Mouse (Mus musculus) G1E (cell line): ENCODE results near the gene Ociad2.

Source experiments
- CTCF ChIP-seq: IDR thresholded peaks from 2 replicates; pipeline ENCODE4 v1.5.1; 2012; ENCODE audit warnings: low read depth, low read length, inconsistent platforms, mixed read lengths
- POLR2AphosphoS5 ChIP-seq: IDR thresholded peaks from 2 replicates; pipeline ENCODE4 v1.6.1; 2012; ENCODE audit warnings: low read depth, low read length, inconsistent platforms; ENCODE audit not compliant: insufficient replicate concordance

DNA sequence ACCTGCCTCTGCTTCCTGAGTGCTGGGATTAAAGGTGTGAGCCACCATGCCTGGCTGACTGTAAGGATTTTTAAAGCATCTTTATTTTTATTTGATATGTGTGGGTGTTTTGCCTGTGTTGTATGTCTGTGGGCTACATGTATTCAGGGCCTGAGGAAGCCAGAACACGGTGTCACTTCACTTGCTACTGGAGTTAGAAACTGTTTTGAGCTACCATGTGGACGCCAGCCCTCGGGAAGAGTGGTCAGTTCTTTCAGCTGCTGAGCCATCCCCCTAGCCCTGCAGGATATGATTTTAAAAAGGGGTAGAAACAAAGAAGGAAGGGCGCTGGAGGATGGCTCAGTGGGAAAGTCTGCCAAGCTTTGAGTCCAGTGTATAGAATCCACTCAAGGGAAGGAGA lies 44.9 kb downstream of the Ociad2 start:
- no peak for TF ChIP-seq CTCF
- TF ChIP-seq POLR2AphosphoS5 = no peak
